Mouse (Mus musculus): ENCODE results near the gene Sfrp2. TPM values are rescaled to one million over a fixed set of nuclear protein-coding genes. Genes with fewer than 3 reads are reported as not detected.

Sfrp2 gene
- polyA plus RNA-seq, 1 experiment from 2014 or later: 32.6 TPM

DNA sequence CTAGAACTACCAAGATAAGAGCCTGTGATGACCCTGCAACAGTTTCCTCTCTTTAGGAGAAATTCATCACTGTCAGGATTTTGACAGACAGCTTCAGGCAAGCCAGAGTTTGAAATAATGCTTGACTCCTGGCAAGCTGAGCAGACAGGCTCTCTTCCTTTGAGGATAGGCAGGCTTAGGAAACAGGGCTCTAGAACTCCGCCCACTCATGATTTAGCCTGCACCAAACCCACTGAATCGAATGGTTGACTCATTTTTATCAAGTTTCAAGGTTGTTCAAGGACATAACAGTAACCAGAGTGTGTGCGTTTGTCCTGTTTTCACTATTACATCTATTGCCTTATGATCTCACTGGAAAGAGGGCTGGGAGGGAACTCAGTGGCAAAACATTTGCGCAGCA lies 18.8 kb upstream of the Sfrp2 start:
- H3K9me3 ChIP-seq (replicated peaks; ENCODE audit: control insufficient read depth, low read length): no peaks in the 10 kb centered on the region
- no peaks in the 10 kb centered on the region for H3K27me3 ChIP-seq (ENCODE audit: control insufficient read depth, insufficient read depth, low read length)
- no peak for ATAC-seq (replicated peaks; ENCODE audit: insufficient number of reproducible peaks, low FRiP score, low TSS enrichment)
- WGBS (ENCODE audit: insufficient replicate concordance): 74% methylated on average over 4 of the region's 4 CpGs
- no peak overlapping the region for H3K9ac ChIP-seq (ENCODE audit: low read depth, low read length)
- no peak overlapping the region for H3K4me2 ChIP-seq
- H3K27ac ChIP-seq (ENCODE audit: low read depth, low read length): no peak overlapping the region
- no peaks in the 10 kb centered on the region for H3K4me1 ChIP-seq (ENCODE audit: control insufficient read depth, insufficient read depth, low read length)
- no peaks in the 10 kb centered on the region for H3K36me3 ChIP-seq (ENCODE audit: control insufficient read depth, insufficient read depth, low read length)
- no peak overlapping the region for H3K4me3 ChIP-seq (ENCODE audit: low read depth, low read length)

DNA sequence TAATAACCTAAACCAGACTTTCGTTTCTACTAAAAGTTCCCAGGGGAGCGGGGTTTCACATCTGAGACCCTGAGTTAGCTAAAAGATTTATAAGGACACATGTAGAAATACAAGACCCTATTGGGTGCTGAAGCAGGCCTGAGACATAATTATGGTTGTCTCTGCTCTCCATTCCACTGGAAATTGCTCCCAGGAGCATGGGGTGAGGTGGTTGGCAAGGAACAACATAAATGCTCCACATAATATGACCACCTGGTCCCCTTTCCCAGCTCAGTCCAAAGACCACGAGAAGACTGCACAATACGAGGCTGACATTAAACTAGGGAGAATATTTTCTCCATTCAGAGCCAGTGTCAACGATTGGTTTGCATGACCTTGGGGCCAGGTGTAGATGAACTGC lies 18.2 kb upstream of the Sfrp2 start:
- H3K4me2 ChIP-seq: no peak overlapping the region
- H3K4me3 ChIP-seq (ENCODE audit: low read depth, low read length): no peak overlapping the region
- WGBS (ENCODE audit: insufficient replicate concordance): 83% methylated on average over 5 of the region's 5 CpGs
- H3K4me1 ChIP-seq (ENCODE audit: control insufficient read depth, insufficient read depth, low read length): no peaks in the 10 kb centered on the region
- H3K9me3 ChIP-seq (replicated peaks; ENCODE audit: control insufficient read depth, low read length): no peaks in the 10 kb centered on the region
- ATAC-seq (replicated peaks; ENCODE audit: insufficient number of reproducible peaks, low FRiP score, low TSS enrichment): no peak
- no peak overlapping the region for H3K27ac ChIP-seq (ENCODE audit: low read depth, low read length)
- no peaks in the 10 kb centered on the region for H3K36me3 ChIP-seq (ENCODE audit: control insufficient read depth, insufficient read depth, low read length)
- H3K27me3 ChIP-seq (ENCODE audit: control insufficient read depth, insufficient read depth, low read length): no peaks in the 10 kb centered on the region
- no peak overlapping the region for H3K9ac ChIP-seq (ENCODE audit: low read depth, low read length)

- no peaks in the 10 kb centered on the region for H3K27me3 ChIP-seq (ENCODE audit: control insufficient read depth, insufficient read depth, low read length)
- no peaks in the 10 kb centered on the region for H3K9me3 ChIP-seq (replicated peaks; ENCODE audit: control insufficient read depth, low read length)
- no peak overlapping the region for H3K27ac ChIP-seq (ENCODE audit: low read depth, low read length)
- no peak overlapping the region for H3K9ac ChIP-seq (ENCODE audit: low read depth, low read length)
- no peaks in the 10 kb centered on the region for H3K4me1 ChIP-seq (ENCODE audit: control insufficient read depth, insufficient read depth, low read length)
- no peak overlapping the region for H3K4me2 ChIP-seq
- ATAC-seq (replicated peaks; ENCODE audit: insufficient number of reproducible peaks, low FRiP score, low TSS enrichment): no peak
- no peaks in the 10 kb centered on the region for H3K36me3 ChIP-seq (ENCODE audit: control insufficient read depth, insufficient read depth, low read length)
- 38% methylated on average over 2 of the region's 2 CpGs for WGBS (ENCODE audit: insufficient replicate concordance)
- no peak overlapping the region for H3K4me3 ChIP-seq (ENCODE audit: low read depth, low read length)
These were observed 14.5 kb upstream of the Sfrp2 start for GRCm38 (mm10) chr3:83751625-83752024.

GRCm38 (mm10) chr3:83752196-83752595 lies 13.9 kb upstream of the Sfrp2 start:
- Histone ChIP-seq H3K27ac (ENCODE audit: low read depth, low read length) (no peak overlapping the region), H3K9ac (ENCODE audit: low read depth, low read length) (no peak overlapping the region), H3K9me3 (replicated peaks; ENCODE audit: control insufficient read depth, low read length) (no peaks in the 10 kb centered on the region), H3K4me1 (ENCODE audit: control insufficient read depth, insufficient read depth, low read length) (no peaks in the 10 kb centered on the region), H3K27me3 (ENCODE audit: control insufficient read depth, insufficient read depth, low read length) (no peaks in the 10 kb centered on the region), H3K4me3 (ENCODE audit: low read depth, low read length) (no peak overlapping the region), H3K4me2 (no peak overlapping the region), H3K36me3 (ENCODE audit: control insufficient read depth, insufficient read depth, low read length) (no peaks in the 10 kb centered on the region)
- 82% methylated on average over 5 of the region's 5 CpGs for WGBS (ENCODE audit: insufficient replicate concordance)
- ATAC-seq (replicated peaks; ENCODE audit: insufficient number of reproducible peaks, low FRiP score, low TSS enrichment): no peak

GRCm38 (mm10) chr3:83755043-83755635 lies 11.0 kb upstream of the Sfrp2 start:
- 77% methylated on average over 15 of the region's 15 CpGs for WGBS (ENCODE audit: insufficient replicate concordance)
- H3K4me1 ChIP-seq (ENCODE audit: control insufficient read depth, insufficient read depth, low read length): no peaks in the 10 kb centered on the region

GRCm38 (mm10) chr3:83755666-83756065 lies 10.5 kb upstream of the Sfrp2 start:
- Histone ChIP-seq H3K4me3 (ENCODE audit: low read depth, low read length) (no peak overlapping the region), H3K4me1 (ENCODE audit: control insufficient read depth, insufficient read depth, low read length) (no peaks in the 10 kb centered on the region), H3K36me3 (ENCODE audit: control insufficient read depth, insufficient read depth, low read length) (no peaks in the 10 kb centered on the region), H3K27ac (ENCODE audit: low read depth, low read length) (no peak overlapping the region), H3K9ac (ENCODE audit: low read depth, low read length) (no peak overlapping the region), H3K27me3 (ENCODE audit: control insufficient read depth, insufficient read depth, low read length) (0 out of 2 replicates have a peak, but pooled peaks cover 2% of the 10 kb centered on the region), H3K4me2 (no peak overlapping the region), H3K9me3 (replicated peaks; ENCODE audit: control insufficient read depth, low read length) (no peaks in the 10 kb centered on the region)
- no peak for ATAC-seq (replicated peaks; ENCODE audit: insufficient number of reproducible peaks, low FRiP score, low TSS enrichment)
- 80% methylated on average over 6 of the region's 6 CpGs for WGBS (ENCODE audit: insufficient replicate concordance)

More at GRCm38 (mm10) chr3:83755043-83755635, 11.0 kb upstream of the Sfrp2 start:
- H3K4me3 ChIP-seq (ENCODE audit: low read depth, low read length): no peak overlapping the region
- no peaks in the 10 kb centered on the region for H3K27me3 ChIP-seq (ENCODE audit: control insufficient read depth, insufficient read depth, low read length)
- no peak overlapping the region for H3K27ac ChIP-seq (ENCODE audit: low read depth, low read length)
- no peak overlapping the region for H3K4me2 ChIP-seq
- no peak for ATAC-seq (replicated peaks; ENCODE audit: insufficient number of reproducible peaks, low FRiP score, low TSS enrichment)
- no peak overlapping the region for H3K9ac ChIP-seq (ENCODE audit: low read depth, low read length)
- no peaks in the 10 kb centered on the region for H3K9me3 ChIP-seq (replicated peaks; ENCODE audit: control insufficient read depth, low read length)
- H3K36me3 ChIP-seq (ENCODE audit: control insufficient read depth, insufficient read depth, low read length): no peaks in the 10 kb centered on the region

GRCm38 (mm10) chr3:83762361-83762760 lies 3.8 kb upstream of the Sfrp2 start:
- Histone ChIP-seq H3K9ac (ENCODE audit: low read depth, low read length) (no peak overlapping the region), H3K4me3 (ENCODE audit: low read depth, low read length) (no peak overlapping the region), H3K36me3 (ENCODE audit: control insufficient read depth, insufficient read depth, low read length) (no peaks in the 10 kb centered on the region), H3K27me3 (ENCODE audit: control insufficient read depth, insufficient read depth, low read length) (peaks cover 40% of the 10 kb centered on the region), H3K9me3 (replicated peaks; ENCODE audit: control insufficient read depth, low read length) (no peaks in the 10 kb centered on the region), H3K4me2 (no peak overlapping the region), H3K4me1 (ENCODE audit: control insufficient read depth, insufficient read depth, low read length) (peaks cover 7% of the 10 kb centered on the region; the same call in 1 of the 2 replicates), H3K27ac (ENCODE audit: low read depth, low read length) (no peak overlapping the region)
- 65% methylated on average over 10 of the region's 10 CpGs for WGBS (ENCODE audit: insufficient replicate concordance)
- ATAC-seq (replicated peaks; ENCODE audit: insufficient number of reproducible peaks, low FRiP score, low TSS enrichment): no peak

- H3K9me3 ChIP-seq (replicated peaks; ENCODE audit: control insufficient read depth, low read length): no peaks in the 10 kb centered on the region
- peak overlapping the region; percentile 39 for H3K9ac ChIP-seq (ENCODE audit: low read depth, low read length)
- H3K27me3 ChIP-seq (ENCODE audit: control insufficient read depth, insufficient read depth, low read length): peaks cover 50% of the 10 kb centered on the region
- H3K4me1 ChIP-seq (ENCODE audit: control insufficient read depth, insufficient read depth, low read length): peaks cover 7% of the 10 kb centered on the region; the same call in 1 of the 2 replicates
- H3K27ac ChIP-seq (ENCODE audit: low read depth, low read length): no peak overlapping the region
- peak overlapping the region; percentile 89 for H3K4me2 ChIP-seq
- 7% methylated on average over 40 of the region's 40 CpGs for WGBS (ENCODE audit: insufficient replicate concordance)
- peak overlapping the region; percentile 44 for H3K4me3 ChIP-seq (ENCODE audit: low read depth, low read length)
- no peaks in the 10 kb centered on the region for H3K36me3 ChIP-seq (ENCODE audit: control insufficient read depth, insufficient read depth, low read length)
- ATAC-seq (replicated peaks; ENCODE audit: insufficient number of reproducible peaks, low FRiP score, low TSS enrichment): peak; percentile 57; the same call in 1 of the 2 replicates
These were observed 2.3 kb upstream of the Sfrp2 start for GRCm38 (mm10) chr3:83763551-83764548.
